Mouse (Mus musculus) layer of hippocampus, postnatal 10 days (tissue): Measurements from ENCODE around the gene Mypop. TPM values are rescaled to one million over a fixed set of nuclear protein-coding genes. Genes with fewer than 3 reads are reported as not detected.
A peak's percentile ranks its signal among the peaks of the same experiment; 100 is the strongest.

Experiments used
- DNase-seq, 2 experiments: peaks; one replicate each; pipeline ENCODE4 v3.0.0; 2021; ENCODE audit warnings: low spot score in 2 of 2
- long read RNA-seq: library from polyadenylated mRNA; stranded (forward); transcript quantifications from one replicate; pipeline ENCODE4 v2.0.0, GENCODE M21; 2023
- total RNA-seq, 2 experiments: library from RNA; stranded (reverse); gene quantifications; 2 replicates each; pipeline ENCODE4 v1.2.3; 2021

The Mypop gene
- total RNA-seq, result 10 to 100 TPM; 28.0 to 29.1 TPM
- long read RNA-seq, transcript Mypop-201 (3 exons, 2,173 nt), result major isoform, 12 of 17 reads
- long read RNA-seq, partial matches to known transcripts, result 0 of 17 reads
- long read RNA-seq, other reads (novel, unspliced or antisense), result 4 of 17 reads

DNA sequence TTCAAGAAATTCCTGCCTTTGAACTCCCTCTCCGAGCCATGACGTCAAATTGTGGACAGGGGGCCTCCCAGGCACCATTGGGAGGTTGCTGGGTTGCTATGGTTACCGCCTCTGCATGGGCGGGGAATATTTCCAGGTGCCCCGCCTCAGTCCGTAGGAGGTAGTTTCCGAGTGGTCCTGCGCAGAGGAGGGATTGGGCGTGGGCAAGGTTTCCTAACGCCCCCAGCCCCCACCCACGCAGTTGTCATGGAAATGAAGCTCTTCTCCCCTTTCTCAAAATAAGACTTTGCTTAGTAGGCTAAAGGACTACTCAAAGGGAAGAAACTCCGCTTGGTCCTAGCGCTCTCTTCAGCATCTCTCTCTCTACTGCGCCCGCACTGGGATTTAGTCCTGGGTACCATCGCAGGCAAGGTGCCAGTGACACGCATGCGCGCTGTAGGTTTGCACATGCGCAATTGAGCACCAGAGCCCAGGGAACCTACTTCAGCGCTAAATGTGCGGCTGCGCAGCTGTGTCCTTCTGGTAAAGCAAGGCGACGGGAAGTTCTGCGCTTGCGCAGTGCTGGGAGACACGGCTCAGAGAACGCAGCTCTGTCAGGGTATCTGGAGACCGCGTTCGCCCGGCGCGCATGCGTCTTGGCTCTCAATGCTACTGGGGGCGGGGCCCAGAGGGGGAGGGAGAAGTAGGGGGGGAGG lies at the start of gene Mypop:
TSS of gene Mypop (plus strand) at position 645 of the 695 bp plus-strand sequence.
- peak; percentile 99 to 100 for DNase-seq

DNA sequence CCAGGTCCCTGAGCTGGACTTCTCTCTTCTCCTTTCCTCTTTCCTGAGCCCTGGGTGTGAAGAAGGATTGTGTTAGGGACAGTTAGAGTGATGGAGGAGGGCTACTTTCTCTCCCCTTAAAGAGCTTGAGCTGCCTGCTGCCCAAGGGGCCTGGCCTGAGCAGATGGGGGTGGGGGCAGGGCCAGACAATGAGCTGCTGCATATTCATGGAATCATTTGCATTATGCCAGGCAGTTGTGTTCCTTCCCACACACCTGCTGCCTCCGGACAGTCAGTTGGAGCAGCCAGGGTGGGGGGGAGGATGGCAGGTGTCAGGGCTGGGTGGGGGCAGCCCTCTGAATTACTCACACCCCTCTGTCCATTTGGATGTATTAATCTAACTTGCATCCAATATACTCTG lies 48.7 kb upstream of the Mypop start:
- no peak for DNase-seq

DNA sequence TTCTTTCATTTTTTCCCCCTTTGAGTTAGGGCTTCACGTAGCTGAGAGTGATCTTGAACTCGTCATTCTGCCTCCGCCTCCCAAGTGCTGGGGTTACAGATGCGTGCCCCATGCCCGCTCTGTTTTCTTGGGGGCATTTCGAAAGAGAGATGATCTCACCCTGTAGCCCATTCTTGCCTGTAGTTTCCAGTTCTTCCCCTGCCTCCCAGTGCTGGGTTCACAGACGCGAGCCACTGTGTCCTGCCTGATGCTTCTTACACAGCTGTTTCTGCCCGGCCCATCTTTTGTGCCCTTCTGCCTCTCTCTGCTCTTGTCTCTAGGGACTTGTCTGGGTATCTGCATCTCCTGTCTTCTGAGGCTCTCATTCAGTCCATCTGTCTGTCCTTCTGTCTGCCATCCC lies 48.2 kb upstream of the Mypop start:
- DNase-seq, result no peak

DNA sequence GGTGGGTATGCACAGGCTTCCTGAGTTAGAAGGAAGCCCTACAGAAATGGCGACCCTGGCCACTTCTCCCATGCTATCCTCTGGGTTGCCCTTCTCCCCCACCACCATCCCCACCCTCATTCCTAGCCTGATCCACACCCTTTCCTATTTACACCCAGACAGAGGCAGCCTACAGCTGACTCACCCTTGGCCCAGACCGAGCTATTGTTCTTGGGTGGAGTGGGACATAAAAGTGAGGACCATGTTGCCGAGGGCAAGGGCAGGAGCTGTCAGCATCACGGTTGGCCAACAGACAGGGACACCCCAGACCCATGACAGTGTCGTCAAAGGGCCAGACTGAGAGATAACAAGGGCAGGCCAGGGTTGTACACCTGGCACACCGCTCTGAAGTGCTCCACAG lies 42.9 kb upstream of the Mypop start:
- DNase-seq, result no peak

DNA sequence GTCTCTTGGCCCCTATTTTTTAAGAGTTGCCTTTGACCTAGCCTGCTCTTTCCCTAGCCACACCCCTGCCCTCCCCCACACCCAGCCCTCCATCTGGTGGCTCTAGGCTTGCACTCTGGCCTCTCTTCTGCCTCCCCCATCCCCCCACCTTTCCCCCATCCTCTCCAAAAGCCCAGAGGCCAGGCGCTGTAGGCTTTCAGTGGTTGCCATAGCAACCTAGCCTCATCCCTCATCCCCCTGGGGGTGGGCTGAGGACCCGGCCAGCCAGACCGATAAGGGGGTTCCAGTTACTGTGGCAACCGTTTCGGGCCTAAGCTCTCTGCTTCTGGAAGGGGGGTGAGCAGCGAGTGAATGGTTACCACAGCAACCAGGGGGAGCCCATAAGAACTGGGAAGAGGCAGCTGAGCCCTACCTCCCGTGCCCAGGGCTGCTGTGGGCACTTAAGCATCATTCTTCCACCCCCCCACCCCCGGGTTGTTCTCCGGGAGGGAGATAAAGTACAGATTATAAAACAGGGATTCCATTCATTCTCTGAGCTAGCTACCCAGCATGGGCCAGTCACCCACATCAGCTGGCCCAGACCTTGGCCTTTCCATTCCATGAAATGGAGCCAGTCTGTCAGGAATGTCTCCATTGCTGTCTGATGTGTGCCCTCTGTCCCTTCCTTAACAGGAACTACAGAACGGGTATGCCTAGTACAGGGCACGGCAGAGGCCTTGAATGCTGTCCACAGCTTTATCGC lies 41.1 kb upstream of the Mypop start:
- DNase-seq, result peak; percentile 48 to 57

DNA sequence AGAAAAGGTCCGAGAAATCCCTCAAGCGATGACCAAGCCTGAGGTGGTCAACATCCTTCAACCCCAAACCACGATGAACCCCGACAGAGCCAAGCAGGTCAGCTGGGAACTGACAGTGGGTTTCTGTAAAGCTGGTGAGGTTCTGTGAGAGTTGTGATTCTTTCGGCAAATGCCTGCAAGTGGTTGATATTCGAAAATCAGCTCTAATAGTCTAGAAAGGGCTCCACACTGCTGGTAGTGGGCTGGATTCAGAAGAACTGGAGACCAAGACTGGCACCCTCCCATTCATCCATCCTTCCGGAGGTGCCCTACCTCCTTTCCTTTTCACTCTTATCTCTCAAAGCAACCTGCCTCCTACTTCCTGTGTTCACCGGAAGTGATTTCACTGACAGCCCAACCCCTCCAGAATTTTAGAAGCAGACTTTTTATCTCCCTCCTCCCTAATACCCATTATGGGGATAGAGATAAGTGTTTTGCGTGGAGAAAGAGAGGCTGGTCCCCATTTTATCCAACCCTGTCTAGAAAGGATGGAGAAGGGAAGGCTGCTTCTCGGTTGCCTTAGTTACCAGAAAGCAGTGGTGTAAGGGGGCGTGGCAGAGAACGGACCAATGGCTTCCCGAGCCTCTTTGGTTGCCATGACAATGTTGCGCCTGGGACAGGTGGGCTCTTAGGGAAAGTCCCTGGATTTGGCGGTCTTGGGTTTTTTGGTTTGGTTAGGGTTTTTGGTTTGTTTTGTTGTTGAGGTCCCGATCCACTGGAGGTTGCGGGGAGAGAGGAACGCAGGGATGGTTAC lies 40.3 kb upstream of the Mypop start:
- no peak for DNase-seq

DNA sequence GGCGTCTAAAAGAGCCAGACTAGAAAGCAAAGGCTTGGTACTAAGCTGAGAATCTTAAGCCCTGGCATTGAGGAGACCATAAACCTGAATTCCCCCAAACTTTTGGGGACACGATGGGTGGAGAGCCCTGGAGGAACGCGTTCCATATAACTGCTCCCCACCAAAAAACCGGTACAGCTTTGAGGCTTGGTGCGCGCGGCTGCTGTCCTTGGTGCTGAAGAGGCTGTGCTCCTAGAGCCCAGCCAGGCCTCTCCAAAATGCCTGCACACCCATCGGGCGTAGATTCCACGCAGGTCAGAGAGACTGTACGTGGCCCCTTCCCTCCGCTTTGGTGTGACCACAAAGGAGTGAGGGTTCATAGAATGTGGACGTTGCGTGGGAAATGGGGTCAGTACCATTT lies 39.6 kb upstream of the Mypop start:
- no peak for DNase-seq

DNA sequence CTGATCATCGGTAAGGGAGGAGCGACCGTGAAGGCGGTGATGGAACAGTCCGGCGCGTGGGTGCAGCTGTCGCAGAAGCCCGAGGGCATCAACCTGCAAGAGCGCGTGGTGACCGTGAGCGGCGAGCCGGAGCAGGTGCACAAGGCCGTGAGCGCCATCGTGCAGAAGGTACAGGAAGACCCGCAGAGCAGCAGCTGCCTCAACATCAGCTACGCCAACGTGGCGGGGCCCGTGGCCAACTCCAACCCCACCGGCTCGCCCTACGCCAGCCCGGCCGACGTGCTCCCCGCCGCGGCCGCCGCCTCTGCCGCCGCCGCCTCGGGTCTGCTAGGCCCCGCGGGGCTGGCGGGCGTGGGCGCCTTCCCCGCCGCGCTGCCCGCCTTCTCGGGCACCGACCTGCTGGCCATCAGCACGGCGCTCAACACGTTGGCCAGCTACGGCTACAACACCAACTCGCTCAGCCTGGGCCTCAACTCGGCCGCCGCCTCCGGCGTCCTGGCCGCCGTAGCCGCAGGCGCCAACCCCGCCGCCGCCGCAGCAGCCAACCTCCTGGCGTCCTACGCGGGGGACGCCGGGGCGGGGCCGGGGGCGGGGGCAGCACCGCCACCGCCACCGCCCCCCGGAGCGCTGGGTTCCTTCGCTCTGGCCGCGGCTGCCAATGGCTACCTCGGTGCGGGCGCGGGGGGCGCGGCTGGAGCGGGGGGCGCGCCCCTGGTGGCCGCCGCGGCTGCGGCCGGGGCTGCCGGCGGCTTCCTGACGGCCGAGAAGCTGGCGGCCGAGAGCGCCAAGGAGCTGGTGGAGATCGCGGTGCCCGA lies 33.3 kb upstream of the Mypop start:
- peak; percentile 50 to 65 for DNase-seq

DNA sequence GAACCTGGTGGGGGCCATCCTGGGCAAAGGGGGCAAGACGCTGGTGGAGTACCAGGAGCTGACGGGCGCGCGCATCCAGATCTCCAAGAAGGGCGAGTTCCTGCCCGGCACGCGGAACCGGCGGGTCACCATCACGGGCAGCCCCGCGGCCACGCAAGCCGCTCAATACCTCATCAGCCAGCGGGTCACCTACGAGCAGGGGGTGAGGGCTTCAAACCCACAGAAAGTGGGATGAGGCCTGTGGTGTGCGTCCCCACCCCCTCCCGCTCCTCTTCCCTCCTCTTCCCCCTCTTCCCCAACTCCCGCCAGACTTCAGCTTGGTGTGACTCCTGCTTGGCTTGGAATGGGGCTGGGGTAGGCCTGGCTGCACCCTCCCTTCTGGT lies 32.7 kb upstream of the Mypop start:
- DNase-seq, result peak in 1 of 2 experiments; percentile 42

DNA sequence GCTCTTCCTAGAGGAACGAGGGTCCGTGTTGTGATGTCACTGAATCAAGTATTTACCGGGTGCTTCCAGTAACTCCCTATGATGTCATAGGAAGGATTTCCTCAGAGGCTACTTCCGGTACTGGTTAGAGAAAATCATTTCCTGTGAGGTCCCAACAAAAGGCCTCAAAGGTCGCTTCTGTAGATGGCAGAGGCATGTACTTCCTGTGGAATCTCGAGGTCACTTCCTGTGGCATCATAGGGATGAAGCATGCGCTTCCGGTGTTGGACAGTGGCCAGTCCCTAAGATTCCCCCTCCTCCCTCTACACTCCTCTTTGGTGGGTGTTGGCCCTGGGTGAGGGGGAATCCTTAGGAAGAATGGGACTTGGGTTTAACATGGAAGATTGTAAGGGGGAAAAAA lies 31.6 kb upstream of the Mypop start:
- DNase-seq, result no peak

DNA sequence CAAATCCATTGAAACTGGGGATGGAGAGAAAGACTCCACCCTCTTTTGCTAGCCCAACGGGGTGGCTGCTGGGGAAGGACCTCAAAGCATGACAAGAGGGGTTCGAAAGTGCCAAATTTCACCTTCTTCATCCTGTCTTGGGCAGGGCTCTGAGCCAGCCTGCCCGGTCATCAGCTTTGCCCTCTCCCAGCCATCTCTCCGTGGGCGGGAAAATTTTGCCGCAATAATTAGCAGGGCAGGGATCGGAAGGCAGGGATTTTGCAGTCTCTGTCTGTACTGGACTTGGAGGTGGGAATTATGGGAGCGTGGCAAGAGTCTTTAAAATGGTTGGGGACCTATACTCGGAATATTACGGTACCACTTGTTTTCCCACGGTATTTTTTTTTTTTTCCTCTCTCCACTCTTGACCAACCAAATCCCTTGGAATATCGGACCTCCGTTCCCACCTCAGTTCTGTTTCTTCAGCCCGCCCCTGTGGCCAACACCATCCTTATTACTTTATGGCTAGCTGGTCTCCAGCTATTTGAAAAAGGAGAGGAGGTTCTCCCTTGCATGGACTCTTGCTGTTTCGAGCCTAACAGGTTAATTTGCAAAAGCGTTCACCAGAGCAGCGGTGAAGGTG lies 28.8 kb upstream of the Mypop start:
- DNase-seq, result no peak

DNA sequence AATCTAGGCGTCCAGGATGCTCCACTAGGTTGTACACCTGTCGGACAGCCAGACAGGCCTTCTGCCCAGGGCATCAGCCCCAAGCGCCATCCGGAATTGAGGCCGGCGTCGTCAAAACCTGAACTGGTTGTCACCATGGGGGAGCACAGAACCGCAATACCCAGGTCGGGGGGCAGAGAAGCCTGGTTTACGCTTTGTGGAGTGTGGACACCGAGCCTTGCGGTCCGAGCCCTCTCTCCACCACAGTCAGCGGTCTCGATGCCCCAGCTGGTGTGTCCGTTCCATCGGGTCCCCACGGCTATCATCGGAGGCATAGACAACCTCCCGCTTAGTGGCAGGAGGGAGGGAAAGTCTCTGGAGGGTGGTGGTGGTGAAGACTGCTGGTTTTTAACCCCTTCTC lies 28.2 kb upstream of the Mypop start:
- no peak for DNase-seq

DNA sequence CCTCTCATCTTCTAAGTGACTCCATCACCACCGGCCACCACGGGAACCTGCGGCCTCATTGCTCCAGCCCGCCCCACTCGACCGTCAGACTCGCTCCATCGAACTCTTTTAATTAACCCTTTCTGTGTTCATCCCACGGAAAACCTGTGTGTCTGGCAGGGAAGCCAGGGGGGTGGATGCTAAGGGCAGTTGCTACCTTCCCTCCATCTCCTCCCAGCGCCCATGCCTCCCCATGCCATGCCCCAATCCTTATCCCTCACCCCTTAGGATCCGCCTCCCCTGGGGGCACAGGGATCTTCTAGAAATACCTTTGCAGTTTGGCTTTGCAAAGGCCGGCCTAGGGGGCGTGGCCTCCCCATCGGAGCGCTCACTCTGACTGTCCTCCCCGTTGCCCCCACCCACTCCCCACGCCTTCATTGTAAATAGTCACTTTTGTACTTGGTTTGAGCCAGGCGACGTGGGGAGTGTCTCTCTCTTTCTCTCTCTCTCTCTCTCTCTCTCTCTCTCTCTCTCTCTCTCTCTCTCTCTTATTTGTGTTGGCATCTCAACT lies 27.7 kb upstream of the Mypop start:
- DNase-seq, result no peak

DNA sequence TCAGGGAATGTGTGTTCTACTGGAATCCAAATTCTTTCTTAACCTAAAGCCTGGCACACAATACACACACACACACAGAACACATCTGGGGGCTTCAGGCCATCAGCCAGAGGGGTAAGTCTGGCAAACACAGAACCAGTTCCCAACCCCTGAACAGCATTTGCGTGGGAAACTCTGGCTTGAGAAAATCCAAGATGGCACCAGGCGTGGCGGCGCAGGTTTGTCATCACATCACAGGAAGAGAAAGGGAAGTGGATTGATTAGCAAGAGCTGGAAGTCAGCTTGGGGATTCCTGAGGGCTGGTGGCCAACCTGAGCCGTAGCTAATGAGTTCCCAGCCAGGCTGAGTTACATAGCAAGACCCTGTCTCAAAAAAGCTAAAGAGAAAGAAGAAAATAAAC lies 25.7 kb upstream of the Mypop start:
- peak; percentile 44 to 51 for DNase-seq

DNA sequence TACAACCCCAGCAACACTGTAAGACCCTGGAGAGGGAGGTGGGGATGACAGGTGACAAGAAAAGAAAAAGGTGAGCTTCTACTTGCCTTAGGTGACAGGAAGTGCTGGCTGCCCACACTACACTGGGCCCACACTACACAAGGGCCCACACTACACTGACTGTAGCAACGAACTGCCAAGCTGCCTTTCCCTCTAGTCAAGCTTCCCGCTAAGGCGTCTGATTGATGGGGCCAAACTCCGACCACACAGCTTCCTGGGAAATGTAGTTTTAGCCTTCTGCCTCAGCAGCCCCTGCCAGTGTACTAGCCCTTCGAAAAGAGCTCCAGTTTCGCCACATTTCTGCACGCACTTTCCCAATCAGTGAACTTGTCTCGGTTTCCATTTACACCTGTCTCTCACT lies 23.4 kb upstream of the Mypop start:
- DNase-seq, result no peak

DNA sequence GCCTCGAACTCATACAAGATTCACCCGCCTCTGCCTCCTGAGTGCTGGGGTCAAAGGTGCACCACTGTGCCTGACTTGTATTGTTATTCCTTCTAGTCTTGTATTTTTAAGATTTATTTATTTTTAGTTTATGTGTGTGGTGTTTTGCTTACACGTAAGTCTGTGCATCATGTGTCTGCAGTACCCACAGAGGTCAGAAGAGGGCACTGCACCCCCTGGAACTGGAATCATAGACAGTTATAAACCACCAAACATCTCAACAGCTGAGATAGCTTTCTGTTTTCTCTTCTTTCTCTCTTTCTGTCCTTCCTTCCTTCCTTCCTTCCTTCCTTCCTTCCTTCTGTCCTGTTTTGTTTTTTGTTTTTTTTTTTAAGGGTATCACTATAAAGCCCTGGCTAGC lies 20.1 kb upstream of the Mypop start:
- DNase-seq, result no peak

DNA sequence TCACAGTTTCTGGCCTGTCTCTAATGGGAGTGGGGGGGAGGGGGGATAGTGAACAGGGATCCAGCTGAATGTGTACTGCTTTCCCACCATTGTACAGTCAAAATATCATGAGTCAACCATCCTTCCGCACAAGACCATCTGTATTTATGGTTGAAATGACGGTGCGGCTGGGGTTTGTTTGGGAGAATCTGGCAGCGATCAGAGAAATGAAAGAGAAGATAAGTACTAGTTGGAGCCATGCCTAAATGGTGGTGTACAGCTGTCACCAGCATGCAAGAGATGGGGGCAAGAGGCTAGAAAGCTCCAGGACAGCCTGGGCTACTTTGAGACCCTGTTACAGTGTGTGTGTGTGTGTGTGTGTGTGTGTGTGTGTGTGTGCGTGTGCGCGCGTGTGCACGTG lies 12.7 kb upstream of the Mypop start:
- no peak for DNase-seq

DNA sequence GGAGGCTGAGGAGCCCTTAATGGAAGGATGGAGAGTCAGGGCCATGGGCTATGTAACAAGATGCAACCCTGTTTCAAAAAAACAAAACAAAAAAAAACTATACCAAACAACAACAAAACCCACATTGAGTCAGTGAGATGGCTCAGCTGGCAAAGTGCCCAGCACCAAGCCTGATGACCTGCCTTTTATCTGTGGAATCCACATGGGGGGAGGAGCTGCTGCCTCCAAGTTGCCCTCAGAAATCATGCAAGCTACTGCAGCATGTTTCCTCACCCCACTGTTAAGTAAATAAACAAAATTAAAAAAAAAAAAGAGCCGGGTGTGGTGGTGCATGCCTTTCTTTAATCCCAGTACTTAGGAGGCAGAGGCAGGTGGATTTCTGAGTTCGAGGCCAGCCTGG lies 4.5 kb upstream of the Mypop start:
- DNase-seq, result no peak

DNA sequence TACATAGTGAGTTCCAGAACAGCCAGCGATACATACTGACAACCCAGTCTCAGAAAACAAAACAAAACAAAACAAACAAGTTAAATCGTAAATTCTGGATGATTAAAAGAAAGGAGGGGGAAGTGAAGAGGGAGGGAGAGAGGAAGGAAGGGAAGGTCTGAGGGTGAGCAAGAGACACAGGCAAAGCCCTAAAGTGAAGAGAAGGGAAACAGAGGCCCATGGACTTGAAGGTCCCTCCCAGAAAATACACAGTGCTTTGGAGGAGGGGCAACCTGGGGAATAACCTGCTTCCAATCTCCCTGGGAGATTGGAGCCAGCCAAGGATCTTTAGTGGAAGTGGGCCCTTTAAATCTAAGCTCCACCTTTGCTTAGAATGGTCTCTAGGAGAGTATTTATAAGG lies 3.9 kb upstream of the Mypop start, which contains the start of gene Nanos2:
TSS of gene Nanos2 (plus strand) at position 301 of the 400 bp plus-strand sequence.
- DNase-seq, result no peak

DNA sequence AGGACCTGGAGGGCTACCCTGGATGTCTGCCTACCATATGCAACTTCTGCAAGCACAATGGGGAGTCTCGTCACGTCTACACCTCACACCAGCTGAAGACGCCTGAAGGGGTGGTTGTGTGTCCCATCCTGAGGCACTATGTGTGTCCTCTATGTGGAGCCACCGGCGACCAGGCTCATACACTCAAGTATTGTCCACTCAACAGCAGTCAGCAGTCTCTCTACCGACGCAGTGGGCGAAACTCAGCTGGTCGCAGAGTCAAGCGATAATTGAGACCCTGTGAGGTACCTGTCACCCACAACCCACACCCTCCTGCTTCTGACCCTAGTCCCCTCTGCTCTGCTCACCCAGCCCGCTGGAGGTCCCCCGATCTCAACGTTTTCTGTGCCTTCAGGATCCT lies 3.3 kb upstream of the Mypop start:
- no peak for DNase-seq
